Mouse (Mus musculus) 3T3-L1 (cell line): Measurements from ENCODE around the gene Prpf6.
A peak's percentile ranks its signal among the peaks of the same experiment; 100 is the strongest.

Source experiments
- DNase-seq: peaks from one replicate; pipeline ENCODE4 v3.0.0-alpha.2; 2015; ENCODE audit warnings: low read depth, low spot score

Prpf6 gene

DNA sequence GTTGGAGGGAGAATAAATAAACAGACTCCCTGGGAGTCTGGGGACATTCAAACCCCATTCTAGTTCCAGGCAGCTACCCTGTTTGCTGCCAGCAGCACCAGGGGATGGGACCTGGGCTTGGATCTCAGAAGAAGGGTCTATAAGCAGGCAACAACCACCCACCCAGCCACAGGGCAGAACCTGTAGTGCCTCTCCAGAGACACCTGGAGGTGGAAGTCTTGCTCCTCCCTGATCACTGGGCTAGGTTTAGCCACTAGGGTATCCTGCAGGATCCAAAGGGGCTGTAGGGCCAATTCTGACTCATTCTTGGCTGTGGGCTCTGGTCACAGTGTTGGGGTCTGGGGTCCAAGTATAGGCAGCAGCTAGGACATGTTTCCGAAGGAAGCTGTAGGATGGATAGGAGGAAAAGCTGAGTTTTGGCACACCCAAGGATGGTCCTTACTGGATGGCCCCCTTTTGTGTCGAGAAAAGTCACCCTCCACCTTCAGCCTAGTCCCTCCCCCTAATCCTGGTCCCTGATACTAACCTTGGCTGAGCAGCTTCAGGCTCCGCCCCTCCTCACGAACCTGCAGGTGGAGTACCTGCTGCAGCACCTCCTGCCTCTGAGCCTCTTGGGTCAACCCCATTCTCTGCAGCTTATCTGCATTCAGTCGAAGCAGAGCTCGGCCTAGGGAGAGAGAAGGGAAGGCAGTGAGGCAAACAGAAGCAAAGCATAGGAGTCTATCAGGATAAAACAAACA lies 4.7 kb downstream of the Prpf6 start:
- no peak for DNase-seq

DNA sequence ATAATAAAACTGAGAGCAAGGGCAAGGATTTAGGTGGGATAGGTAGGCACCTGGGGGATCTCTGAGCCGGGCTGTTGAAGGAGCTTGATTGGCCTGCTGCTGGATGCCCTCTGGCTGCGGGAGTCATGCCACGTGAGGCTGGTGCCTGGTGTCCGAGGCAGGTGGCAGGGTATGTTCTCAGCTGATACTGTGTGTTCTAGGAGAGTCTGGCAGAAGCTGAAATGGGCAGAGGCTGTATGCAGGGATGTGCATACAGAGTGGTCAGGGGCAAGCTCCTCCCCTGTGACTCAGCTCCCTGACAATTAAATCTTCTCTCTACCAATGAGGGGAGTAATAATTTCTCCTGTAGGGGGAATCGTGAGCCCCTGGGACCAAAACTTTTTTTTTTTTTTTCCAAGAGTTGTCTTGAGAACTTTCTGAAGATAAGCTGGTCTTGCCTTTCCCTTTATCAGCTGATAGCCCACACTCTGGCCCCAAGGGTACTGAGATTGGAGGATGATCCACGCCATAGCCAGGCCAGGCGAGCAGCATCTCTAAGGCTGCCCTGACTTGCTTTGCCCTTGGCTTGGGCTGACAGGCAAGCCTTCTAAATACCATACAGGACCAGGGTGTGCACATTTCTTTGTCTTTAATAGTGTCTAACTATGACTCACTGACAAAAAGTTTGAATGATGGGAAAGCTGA lies 5.9 kb downstream of the Prpf6 start:
- peak; percentile 90 for DNase-seq

DNA sequence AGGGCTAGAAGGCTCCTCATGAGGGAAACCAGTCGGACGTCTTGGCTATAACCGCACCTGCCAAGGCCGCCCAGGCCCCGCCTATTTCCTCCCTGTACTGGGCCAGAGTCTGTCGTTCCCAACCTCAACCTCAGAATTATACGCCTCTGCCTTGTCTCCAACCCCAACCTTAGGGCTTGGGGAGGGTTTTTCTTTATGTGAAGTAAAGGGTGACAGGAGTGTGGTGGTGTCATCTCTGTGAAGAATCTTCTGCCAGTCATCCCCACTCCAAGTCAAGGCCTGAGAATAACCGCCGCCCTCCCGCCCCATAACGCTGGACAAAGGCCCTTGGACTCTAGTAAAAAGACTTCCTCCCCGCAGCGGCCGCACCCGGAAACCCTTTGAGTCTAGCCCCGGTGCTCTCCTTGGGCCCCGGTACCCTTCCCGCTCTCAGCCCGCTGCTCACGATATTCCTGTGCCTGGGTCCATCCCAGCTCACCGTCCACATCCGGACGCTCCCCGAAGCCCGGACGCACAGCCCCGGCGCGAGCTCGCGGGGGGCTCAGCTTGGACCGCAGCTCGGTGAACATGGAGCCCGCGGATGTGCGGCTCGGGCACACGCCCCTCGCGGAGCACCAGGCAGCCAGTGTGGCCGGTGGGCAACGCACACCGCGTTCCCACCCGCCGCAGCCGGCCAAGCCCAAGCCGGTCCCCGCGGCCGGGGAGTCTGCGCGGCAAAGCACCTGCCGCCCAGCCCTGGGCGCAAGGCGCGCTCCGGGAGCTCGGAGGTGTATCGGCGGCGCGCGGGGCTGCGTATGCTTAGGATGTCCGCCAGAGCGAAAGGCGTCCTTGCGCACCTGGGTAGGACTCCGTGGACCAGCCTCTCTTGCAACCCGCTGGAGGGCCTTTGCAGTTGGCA lies 7.0 kb downstream of the Prpf6 start, which contains the start of gene Samd10:
Gene Samd10 (minus strand): TSS at position 759 of the 898 bp plus-strand sequence.
- no peak for DNase-seq

DNA sequence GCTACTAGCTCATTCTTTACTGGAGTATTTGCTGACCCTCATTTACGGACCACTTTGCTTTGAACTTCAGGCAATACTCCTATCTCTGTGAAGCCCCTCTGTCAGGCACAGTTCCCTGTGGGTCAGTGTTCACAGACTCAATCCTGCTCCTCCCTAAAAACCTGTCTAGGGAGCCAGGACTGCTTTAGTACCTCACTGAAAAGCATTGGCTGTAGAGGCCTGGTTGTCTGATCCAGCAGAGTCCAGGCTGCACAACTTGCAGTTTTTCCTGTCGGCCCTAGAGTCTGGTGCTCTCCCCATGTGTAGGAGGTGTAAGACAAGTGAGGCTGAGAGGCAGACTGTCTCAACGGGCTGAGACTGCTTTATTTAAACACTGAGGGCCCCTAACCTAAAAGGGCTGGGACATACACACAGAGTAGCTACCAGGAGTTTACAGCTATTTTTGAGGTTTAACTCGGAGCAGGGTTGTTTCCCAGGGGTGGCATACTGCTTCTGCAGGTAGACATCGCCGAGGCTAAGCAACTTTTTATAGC lies 8.6 kb downstream of the Prpf6 start:
- DNase-seq = no peak

DNA sequence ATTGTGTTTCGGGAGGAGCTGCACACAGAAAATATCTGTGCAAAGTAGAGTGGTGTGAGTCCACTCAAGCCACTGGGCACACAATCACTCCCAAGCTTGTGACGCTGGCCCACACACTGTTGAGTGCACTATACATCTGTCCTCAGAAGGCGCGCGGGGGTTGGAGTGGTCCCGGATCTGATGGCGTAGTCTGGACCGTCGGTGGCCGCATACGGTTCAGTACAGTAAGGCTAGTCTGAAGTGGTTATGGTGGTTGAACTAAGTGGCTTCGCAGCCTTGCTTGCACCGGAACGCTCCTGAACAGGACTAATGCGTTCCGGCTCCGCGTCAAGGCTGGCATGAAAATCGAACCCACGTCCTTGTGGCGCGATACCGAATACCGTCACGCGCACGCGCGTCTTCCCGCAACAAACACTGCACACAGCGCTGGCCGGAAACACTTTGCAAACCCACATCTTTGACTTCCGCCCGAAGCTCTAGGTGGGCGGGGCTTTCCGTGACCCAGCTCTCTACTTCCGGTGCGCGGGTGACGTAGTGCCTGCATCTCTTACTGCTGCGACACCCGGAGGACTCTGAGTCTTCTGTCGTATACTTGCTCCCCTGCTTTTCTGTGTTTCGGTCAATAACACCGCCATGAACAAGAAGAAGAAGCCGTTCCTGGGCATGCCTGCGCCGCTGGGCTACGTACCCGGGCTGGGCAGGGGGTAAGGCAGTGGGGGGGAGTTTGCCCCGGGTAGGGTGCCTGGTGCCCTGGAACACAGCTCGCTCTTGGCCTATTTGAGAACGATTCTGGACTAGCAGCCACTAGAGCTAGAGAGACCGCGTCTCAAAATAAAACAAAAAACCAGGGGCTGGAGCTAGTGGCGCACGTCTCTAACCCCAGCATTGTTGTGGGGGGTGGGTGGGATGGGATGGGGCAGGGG lies 9.4 kb downstream of the Prpf6 start:
- DNase-seq = peak; percentile 99

DNA sequence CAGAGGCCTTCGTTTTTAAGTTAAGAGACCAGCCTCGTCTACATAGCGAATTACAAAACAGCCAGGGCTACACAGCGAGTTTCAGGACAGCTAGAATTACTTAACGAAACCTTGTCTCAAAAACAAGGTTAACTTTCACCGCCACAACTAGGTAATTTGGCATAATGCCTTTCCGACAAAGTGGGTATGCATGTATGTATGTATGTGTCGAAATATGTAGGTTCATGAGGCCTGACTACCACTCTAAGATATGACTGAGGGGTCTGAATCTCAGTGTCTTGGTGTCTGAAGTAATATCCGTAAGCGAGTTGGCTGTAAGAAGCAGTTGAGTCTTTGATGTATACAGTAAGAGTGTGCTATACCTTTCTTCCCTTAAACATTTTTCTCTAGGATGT lies 10.1 kb downstream of the Prpf6 start:
- no peak for DNase-seq

DNA sequence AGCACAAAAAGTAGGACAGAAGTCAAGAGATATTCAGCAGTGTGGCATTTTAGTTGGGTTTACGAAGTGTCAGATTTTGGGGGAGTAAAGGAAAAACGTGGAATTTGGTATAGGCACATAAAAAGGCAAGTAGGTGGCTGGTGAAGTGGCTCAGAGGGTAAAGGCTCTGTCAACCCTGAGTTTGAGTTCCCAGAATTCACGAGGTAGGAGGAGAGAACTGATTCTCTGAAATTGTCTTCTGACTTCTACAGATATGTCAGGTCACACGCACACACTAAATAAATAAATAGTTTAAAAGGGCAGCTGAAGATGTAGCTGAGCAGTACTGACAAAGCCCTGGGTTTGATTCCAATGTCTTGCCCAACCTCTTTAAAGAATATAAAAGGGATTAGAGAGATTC lies 10.7 kb downstream of the Prpf6 start:
- DNase-seq = no peak

DNA sequence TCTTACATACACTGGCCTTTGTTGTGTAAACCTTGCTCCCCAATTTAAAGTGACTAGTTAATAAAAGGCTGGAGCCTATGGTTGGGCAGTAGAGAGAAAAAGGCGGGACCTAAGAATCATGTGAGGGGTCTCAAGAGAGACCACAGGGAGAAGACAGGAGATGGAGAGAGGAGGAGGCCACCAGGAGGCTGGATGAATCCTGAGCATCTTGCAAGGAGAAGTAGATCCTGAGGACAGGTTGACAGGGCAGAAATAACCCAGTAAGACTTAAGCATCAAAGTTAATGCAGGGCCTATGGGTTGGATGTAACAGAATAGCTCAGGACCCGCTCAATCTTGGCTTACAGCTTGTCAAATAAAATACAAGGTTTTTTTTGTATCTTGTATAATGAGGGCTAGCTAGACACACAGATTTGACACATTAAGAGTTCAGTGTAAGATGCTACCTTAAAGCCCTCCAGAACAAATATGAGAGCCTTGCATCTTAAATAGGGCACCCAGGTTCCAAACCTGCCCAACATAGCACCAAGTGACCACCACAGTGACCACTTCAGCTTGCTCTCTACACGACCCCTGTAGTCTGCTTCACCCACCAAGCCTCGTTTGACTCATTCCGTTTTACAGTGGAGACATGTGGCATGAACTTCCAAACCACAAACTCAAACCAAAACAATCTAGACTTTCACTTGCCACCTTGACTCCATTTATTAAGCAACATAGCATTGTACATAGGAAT lies 27.3 kb downstream of the Prpf6 start:
- DNase-seq = no peak

DNA sequence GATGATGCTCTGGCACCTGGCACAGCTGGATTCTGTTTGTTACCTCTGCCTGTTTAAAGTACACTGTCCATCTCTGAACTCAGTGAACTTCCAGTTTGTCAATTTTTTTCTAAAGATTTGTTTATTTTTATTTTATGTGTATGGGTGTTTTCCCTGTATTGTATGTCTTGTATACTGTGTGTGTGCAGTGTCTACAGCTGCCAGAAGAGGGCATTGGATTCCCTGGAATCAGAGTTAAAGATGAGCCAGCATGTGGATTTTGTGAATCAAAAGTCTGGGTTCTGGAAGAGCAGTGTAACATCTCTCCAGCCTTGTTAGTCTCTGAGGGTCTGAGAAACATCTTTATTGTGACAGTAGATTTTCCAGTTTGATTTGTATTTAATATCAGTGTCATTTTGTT lies 31.7 kb downstream of the Prpf6 start:
- peak; percentile 56 for DNase-seq

DNA sequence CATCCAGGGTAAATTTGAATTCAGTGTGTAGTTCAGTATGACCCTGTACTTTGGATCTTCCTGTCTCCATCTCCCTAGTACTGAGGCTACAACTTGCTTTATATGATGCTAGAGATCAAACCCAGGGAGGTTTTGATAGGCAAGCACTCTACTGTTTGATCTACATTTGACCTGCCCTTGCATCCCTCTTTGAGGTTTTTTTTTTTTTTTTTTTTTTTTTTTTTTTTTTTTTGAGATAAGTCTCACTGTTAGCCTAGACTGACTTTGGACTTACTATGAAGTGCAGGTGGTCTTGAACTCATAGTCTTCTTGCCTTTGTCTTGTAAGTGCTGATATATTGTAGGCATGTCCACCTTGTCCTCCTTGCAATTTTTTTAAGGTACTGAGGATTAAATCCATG lies 36.8 kb downstream of the Prpf6 start:
- no peak for DNase-seq

DNA sequence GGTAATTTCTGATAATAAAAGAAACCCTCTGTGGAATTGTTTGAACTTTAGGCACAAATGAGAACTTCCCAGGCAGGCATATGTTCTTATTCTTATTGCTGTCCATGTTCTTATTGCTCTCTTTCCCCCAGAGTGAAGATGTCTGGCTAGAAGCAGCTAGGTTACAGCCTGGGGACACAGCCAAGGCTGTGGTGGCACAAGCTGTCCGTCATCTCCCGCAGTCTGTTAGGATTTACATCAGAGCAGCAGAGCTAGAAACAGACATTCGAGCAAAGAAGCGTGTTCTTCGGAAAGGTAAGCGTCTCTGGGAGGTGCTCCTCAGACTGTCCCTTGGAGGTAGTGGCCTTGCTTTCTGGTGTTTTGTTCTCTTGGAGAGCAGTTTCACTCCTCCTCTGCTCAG lies 41.0 kb downstream of the Prpf6 start:
- DNase-seq = no peak

DNA sequence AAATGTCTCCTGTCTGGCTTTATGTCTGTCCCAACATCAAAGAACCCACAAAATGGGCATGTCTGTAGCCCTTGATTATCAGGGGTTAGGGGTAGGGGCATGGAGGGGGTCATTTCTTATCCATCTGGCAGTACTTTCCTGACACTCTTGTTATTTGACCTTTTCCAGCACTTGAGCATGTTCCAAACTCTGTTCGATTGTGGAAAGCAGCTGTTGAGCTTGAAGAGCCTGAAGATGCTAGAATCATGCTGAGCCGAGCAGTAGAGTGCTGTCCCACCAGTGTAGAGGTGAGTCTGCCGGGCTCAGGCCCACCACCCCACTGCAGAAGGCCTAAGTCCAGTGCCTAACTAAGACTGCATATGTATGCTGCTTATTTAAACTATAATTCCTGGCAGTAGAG lies 44.2 kb downstream of the Prpf6 start:
- no peak for DNase-seq

DNA sequence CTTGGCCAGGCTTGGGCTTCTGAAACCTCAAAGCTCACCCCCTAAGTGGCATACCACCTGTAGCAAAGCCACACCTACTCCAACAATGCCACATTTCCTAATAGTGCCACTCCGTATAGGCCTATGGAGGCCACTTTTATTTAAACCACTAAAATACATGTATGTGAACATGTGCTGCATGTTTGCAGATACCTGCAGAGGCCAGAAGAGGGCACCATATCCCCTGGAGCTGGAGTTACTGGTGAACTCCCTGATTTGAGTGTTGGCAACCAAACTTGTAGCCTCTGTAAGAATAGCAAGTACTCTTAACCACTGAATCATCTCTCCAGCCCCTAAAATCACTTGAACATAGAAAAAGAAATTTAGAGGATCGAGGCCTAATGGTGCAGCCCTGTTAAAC lies 52.7 kb downstream of the Prpf6 start:
- peak; percentile 78 for DNase-seq

DNA sequence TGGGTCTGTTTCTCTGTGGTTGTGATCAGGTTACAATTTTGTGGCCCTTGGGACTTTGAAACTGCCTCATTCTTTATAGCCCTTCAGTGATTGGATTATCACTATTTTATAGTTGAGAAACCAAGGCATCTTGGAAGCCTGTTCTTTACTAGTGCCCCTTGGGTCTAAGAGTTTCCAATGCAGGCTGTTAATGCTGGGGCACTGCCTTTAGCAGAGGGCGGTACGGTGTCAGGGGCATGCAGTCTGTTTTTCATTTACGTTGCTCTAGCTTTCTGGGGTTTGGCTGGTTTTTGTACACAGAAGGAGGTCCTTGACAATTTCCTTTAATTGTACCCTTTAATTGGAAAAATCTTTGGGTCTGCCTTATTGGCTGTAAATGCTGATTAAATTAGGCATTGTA lies 54.0 kb downstream of the Prpf6 start:
- no peak for DNase-seq

DNA sequence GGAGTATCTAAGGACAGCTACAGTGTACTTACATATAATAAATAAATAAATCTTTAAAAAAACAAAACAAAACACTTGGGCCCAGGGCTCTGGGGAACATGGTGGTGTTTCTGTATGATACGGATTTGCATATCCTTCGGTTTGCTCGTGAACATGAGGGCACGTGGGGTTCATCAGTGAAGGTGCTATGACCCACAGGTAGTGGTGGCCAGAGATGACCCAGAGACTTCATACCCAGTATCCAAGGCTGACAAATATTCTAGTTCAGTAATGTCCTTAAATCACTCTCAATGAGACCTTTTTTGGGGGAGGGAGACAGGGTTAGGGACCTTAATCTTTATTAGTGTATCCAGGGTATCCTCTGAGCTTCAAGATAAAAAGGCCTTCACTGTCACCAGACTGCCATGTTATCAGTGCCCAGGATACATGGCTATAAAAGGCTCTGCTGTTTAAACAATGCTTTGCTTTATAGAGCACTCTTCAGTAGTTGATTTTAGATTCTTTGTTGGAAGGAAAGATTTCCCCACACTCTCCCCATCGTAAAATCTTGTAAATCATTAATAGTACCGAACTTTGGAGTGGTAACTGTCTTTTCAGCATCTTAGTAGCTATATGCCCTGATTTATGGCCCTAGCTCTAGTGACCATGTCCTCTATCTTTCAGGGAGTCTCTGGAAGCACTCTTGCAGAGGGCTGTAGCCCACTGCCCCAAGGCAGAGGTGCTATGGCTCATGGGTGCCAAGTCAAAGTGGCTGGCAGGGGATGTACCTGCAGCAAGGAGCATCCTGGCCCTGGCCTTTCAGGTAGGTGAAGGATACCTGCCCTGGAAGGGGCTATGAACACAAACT lies 55.2 kb downstream of the Prpf6 start:
- no peak for DNase-seq

DNA sequence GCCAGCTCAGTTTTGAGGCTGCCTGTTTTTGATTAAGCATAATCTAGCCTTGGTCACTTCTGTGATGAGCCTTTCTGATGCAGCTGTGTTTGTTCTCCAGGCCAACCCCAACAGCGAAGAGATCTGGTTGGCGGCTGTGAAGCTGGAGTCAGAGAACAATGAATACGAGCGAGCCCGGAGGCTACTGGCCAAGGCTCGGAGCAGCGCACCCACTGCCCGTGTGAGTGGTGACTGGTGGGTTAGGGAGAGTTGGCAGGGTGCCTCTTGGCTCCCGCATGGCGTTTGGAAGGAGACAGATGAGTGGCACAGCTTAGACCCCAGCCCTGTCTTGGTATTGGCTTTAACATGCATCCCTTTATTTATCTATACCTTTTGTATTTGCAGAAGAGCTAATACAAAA lies 57.3 kb downstream of the Prpf6 start:
- DNase-seq = no peak

DNA sequence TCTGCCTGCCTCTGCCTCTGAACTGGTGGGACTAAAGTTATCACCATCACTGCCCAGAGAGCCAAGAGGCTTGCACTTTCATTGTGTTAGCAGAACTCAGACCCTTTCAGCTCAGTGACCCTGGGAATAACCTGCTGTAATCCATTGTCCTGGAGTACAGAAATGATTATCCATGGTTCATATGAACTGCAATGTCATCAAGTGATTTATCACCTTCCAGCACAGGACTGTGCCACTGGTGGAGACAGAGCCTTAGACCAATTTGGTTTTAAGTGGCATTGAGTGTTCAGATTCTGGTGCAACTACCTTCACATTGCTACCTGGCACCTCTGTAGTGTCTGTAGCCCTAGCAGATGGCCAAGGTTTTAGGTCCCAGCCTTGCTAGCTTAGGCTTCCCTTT lies 61.4 kb downstream of the Prpf6 start:
- no peak for DNase-seq

DNA sequence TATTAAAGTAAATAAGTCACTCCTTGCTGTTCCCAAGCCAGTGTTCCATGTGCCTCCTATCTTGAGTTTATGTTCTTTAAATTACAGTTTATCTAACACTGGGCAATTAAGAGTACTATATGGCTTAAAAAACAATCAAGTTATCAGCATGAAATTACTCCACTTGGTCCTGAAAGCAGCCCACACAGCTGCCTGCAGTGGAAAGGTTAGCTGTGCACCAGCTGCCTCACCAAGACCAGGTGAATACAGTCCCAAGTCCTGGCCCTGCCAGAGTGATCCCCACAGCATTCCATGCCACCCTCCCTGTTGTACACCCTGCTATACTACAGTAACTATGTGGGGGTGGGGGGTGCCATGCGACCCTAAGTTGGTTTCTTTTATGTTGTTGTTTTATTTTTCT lies 61.9 kb downstream of the Prpf6 start:
- DNase-seq = no peak

DNA sequence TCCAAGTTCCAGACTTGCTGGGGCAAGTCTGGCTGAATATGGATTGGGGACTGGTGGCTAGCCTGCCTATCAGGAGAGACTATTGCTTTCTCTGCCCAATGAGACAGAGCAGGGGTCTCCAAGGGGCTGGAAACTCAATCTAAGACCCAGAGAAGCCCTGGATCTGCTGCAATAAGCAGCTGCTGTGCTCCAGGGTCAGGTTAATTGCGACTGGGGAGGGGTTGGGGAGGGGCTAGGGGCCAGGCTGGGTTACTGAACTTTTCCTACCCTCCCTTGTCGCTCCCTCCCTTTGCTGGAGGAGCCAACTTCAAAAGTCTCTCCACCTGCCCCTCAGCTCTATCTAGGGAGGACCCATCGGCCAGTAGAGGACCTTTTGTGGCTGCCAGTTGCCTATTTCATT lies 65.1 kb downstream of the Prpf6 start, which contains the start of gene Gm29797:
Gene Gm29797 (plus strand): TSS at position 301 of the 400 bp plus-strand sequence.
- DNase-seq = no peak
